Mouse (Mus musculus): ENCODE measurements around the gene Kank4.
A peak's percentile ranks its signal among the peaks of the same experiment; 100 is the strongest.

DNA sequence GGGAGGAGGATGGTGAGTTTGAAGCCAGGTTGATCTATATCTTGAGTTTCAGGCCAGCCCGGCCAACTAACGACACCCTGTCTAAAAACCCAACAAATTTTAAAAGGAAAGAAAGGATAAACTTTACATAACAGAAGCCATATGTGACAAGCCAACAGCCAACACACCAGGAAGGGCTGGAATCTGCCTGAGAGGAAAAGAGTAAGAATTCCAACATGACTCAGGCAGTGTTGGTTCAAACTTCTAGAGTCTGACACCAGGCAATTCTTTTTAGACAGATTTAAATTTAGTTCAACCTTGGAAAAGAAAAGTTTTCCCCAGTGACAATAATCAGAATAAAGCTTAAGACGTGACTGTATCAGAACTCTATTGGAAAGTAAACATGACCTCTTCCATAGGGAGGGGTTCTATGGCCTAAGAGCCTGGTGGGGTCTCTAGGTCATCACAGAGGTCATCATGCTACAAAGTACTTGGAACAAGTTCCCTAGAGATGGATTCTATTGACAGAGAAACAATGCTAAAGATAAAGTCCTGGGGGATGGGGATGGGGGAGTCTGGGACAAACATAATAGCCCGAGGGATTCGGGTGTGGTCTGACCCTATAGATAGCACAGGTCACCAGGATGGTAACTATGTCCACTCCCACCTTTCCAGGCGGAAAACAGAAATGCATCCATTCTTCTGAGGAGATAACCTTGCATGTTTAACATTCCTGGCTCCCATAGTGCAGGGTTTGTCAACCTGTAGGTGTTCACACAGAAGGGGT lies 30.0 kb upstream of the Kank4 start:
- TF ChIP-seq CTCF (IDR thresholded peaks at IDR 0.05; ENCODE audit: low read depth, low read length) (no peak), POLR2A (IDR thresholded peaks at IDR 0.05; ENCODE audit: insufficient read depth, low read length) (no peak), EP300 (IDR thresholded peaks at IDR 0.05; ENCODE audit: insufficient read depth, low read depth, low read length) (peak; percentile 96)

Measured in ES-Bruce4 (cell line).